In the genomic region with DNA sequence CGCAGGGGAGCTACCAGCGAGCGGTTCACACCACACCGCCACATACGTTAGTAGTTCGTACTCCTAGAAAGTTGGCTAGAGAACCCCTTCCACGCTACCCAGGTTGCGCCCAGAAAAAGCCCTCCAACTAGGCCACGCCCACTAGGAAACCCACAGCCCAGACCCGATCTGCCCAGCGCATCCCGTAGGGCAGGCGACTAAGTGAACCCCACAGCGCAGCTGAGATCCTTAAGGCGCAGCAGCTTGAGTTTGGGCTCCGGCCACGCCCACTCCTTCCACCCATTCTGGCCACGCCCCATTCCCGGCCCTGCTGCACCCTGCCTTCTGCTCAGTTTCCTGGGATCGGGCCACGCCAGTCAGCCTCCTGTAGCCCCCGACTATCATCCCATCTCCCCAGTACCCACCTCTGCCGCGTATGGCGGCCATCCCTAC, we compare ENCODE assay signal across 8 mouse cellular contexts. TPM values are rescaled to one million over a fixed set of nuclear protein-coding genes. Genes with fewer than 3 reads are reported as not detected.
DNase-seq lines count a peak whose midpoint lies in the region; ATAC-seq and TF ChIP-seq lines count a peak whose summit lies in the region.

No protein-coding gene starts in this region.

- 3% methylated on average over 25 of the region's 25 CpGs for WGBS in intestine, embryonic 15.5 days
- WGBS in liver, postnatal 0 days (ENCODE audit: insufficient replicate concordance) = 5% methylated on average over 25 of the region's 25 CpGs

- H3K9ac ChIP-seq in intestine, embryonic 15.5 days = peak overlapping the region; percentile 45
- no peak overlapping the region for H3K9ac ChIP-seq in liver, postnatal 0 days (replicated peaks)

- peaks cover 8% of the 10 kb centered on the region; the same call in 1 of the 2 replicates for H3K36me3 ChIP-seq in intestine, embryonic 15.5 days
- H3K36me3 ChIP-seq in liver, postnatal 0 days (replicated peaks; ENCODE audit: insufficient read depth, low read length) = peaks cover 2% of the 10 kb centered on the region

- peaks cover 8% of the 10 kb centered on the region for H3K27me3 ChIP-seq in intestine, embryonic 15.5 days (replicated peaks)
- H3K27me3 ChIP-seq in liver, postnatal 0 days (ENCODE audit: insufficient read depth, low read length) = peaks cover 32% of the 10 kb centered on the region

- peak overlapping the region; percentile 38; the same call in 1 of the 2 replicates for H3K27ac ChIP-seq in intestine, embryonic 15.5 days
- H3K27ac ChIP-seq in liver, postnatal 0 days (ENCODE audit: low read depth) = peak overlapping the region; percentile 35; the same call in 1 of the 2 replicates

- peak overlapping the region; percentile 56 for H3K4me3 ChIP-seq in intestine, embryonic 15.5 days (replicated peaks)
- peak overlapping the region; percentile 51 for H3K4me3 ChIP-seq in liver, postnatal 0 days (ENCODE audit: low read depth, low read length)

- peak overlapping the region; percentile 93 for H3K4me2 ChIP-seq in intestine, embryonic 15.5 days (replicated peaks)
- peak overlapping the region; percentile 87 for H3K4me2 ChIP-seq in liver, postnatal 0 days (ENCODE audit: low read depth, low read length)

- peak; percentile 53 for DNase-seq in left cerebral cortex, postnatal 4 days
- DNase-seq in left cerebral cortex, adult 8-10 months (ENCODE audit: low spot score in 2 of 2) = no peak
- DNase-seq in cerebellum, adult 18-20 months = peak; percentile 40 to 49
- DNase-seq in gastrocnemius, postnatal 14 days = peak; percentile 42
- DNase-seq in liver, postnatal 0 days = peak; percentile 56
- peak; percentile 29 to 61 for DNase-seq in spleen, postnatal 10 days (ENCODE audit: low spot score in 2 of 2)
- DNase-seq in yolk sac, embryonic 10.5 days (ENCODE audit: low spot score) = no peak

- peak; percentile 44 for ATAC-seq in intestine, embryonic 15.5 days
- ATAC-seq in liver, postnatal 0 days = peak; percentile 12

- intact Hi-C loops in left cerebral cortex, postnatal 4 days (cut with DNase I) = no loop called here
- intact Hi-C loops in gastrocnemius, postnatal 14 days (cut with DNase I; ENCODE audit: low total_unique reads) = no loop called here

- TF ChIP-seq EP300 in liver, postnatal 0 days (IDR thresholded peaks at IDR 0.05; ENCODE audit: low read depth) = no peak

- H3K9me3 ChIP-seq in intestine, embryonic 15.5 days = no peaks in the 10 kb centered on the region
- no peaks in the 10 kb centered on the region for H3K9me3 ChIP-seq in liver, postnatal 0 days (ENCODE audit: low read length)

- TF ChIP-seq CTCF in liver, postnatal 0 days (IDR thresholded peaks at IDR 0.05; ENCODE audit: low read depth) = no peak

- peaks cover 47% of the 10 kb centered on the region for H3K4me1 ChIP-seq in intestine, embryonic 15.5 days (replicated peaks)
- H3K4me1 ChIP-seq in liver, postnatal 0 days (ENCODE audit: insufficient read depth) = peaks cover 30% of the 10 kb centered on the region

RNA-seq across cellular contexts. Expression of a gene that starts 19.0 kb away (rescaled TPM):
- total RNA-seq in left cerebral cortex, postnatal 4 days (2021) = 10 to 100 TPM; 88.2 to 88.6 TPM
- total RNA-seq in left cerebral cortex, adult 8-10 months (2022) = 10 to 100 TPM; 38.6 to 51.4 (median 45.8) TPM
- 10 to 100 TPM; 35.6 to 39.3 TPM for total RNA-seq in gastrocnemius, postnatal 14 days (2021)
- polyA plus RNA-seq in intestine, embryonic 15.5 days (2015; fragmentation: Nextera tagmentation; extraction: Ambion mirVana) = 70.8 and 73.5 TPM in 2 replicates
- polyA plus RNA-seq in liver, postnatal 0 days (2015; fragmentation: Nextera tagmentation; extraction: Ambion mirVana) = 25.0 and 25.7 TPM in 2 replicates

RNA-seq across cellular contexts. Expression of a gene that starts 32.3 kb away (rescaled TPM):
- 1 to 10 TPM; 7.9 to 8.0 TPM for total RNA-seq in left cerebral cortex, postnatal 4 days (2021)
- 1 to 10 TPM; 1.2 to 3.5 (median 2.3) TPM for total RNA-seq in left cerebral cortex, adult 8-10 months (2022)
- under 1 TPM; 0.59 to 0.82 TPM for total RNA-seq in gastrocnemius, postnatal 14 days (2021)
- 2.9 and 3.6 TPM in 2 replicates for polyA plus RNA-seq in intestine, embryonic 15.5 days (2015; fragmentation: Nextera tagmentation; extraction: Ambion mirVana)
- polyA plus RNA-seq in liver, postnatal 0 days (2015; fragmentation: Nextera tagmentation; extraction: Ambion mirVana) = 9.2 and 11.2 TPM in 2 replicates

RNA-seq across cellular contexts. Expression of a gene that starts 37.8 kb away (rescaled TPM):
- total RNA-seq in left cerebral cortex, postnatal 4 days (2021) = 10 to 100 TPM; 85.7 to 97.3 TPM
- 10 to 100 TPM; 28.7 to 31.1 (median 29.3) TPM for total RNA-seq in left cerebral cortex, adult 8-10 months (2022)
- total RNA-seq in gastrocnemius, postnatal 14 days (2021) = 10 to 100 TPM; 40.5 to 43.3 TPM
- polyA plus RNA-seq in intestine, embryonic 15.5 days (2015; fragmentation: Nextera tagmentation; extraction: Ambion mirVana) = 241 and 243 TPM in 2 replicates
- 153 and 158 TPM in 2 replicates for polyA plus RNA-seq in liver, postnatal 0 days (2015; fragmentation: Nextera tagmentation; extraction: Ambion mirVana)

RNA-seq across cellular contexts. Expression of a gene that starts 41.8 kb away (rescaled TPM):
- total RNA-seq in left cerebral cortex, postnatal 4 days (2021) = 100 to 1,000 TPM; 204 to 221 TPM
- total RNA-seq in left cerebral cortex, adult 8-10 months (2022) = 100 to 1,000 TPM; 237 to 269 (median 246) TPM
- total RNA-seq in gastrocnemius, postnatal 14 days (2021) = under 1 TPM; 0.18 to 0.20 TPM
- polyA plus RNA-seq in intestine, embryonic 15.5 days (2015; fragmentation: Nextera tagmentation; extraction: Ambion mirVana) = 1.3 and 1.5 TPM in 2 replicates
- polyA plus RNA-seq in liver, postnatal 0 days (2015; fragmentation: Nextera tagmentation; extraction: Ambion mirVana) = 0.25 and 0.36 TPM in 2 replicates

RNA-seq across cellular contexts. Expression of a gene that starts 46.3 kb away (rescaled TPM):
- total RNA-seq in left cerebral cortex, postnatal 4 days (2021) = 1 to 10 TPM; 4.5 to 5.5 TPM
- 1 to 10 TPM; 4.4 to 7.3 (median 6.1) TPM for total RNA-seq in left cerebral cortex, adult 8-10 months (2022)
- total RNA-seq in gastrocnemius, postnatal 14 days (2021) = 1 to 10 TPM; 2.6 to 2.8 TPM
- 9.0 and 9.2 TPM in 2 replicates for polyA plus RNA-seq in intestine, embryonic 15.5 days (2015; fragmentation: Nextera tagmentation; extraction: Ambion mirVana)
- 4.3 and 4.6 TPM in 2 replicates for polyA plus RNA-seq in liver, postnatal 0 days (2015; fragmentation: Nextera tagmentation; extraction: Ambion mirVana)

Comparison
In these comparisons a context has a peak if more than half of its experiments do, and no peak if none do; other contexts are left out.
1. DNase-seq: peak in left cerebral cortex, postnatal 4 days (single experiment), cerebellum, adult 18-20 months (2 of 2), gastrocnemius, postnatal 14 days (single experiment), liver, postnatal 0 days (single experiment) and spleen, postnatal 10 days (2 of 2); none in left cerebral cortex, adult 8-10 months (0 of 2) and yolk sac, embryonic 10.5 days (single experiment).